Mouse (Mus musculus): ENCODE results near the gene Ipo11. TPM values are rescaled to one million over a fixed set of nuclear protein-coding genes. Genes with fewer than 3 reads are reported as not detected.
A peak's percentile ranks its signal among the peaks of the same experiment; 100 is the strongest.
"Not testable (repeated sequence)": the region's sequence is repeated elsewhere in the genome, so short reads cannot be mapped to it uniquely, and the experiment has no call there.

Ipo11 gene
- polyA plus RNA-seq, 1 experiment, result 24.5 TPM

GRCm38 (mm10) chr13:106945518-106945917 is 8.8 kb upstream of the Ipo11 start:
- no peak for TF ChIP-seq POLR2A (IDR thresholded peaks at IDR 0.05; ENCODE audit: borderline replicate concordance, control insufficient read depth, low read depth, low read length)
- TF ChIP-seq CTCF (IDR thresholded peaks at IDR 0.05; ENCODE audit: control insufficient read depth, insufficient read depth, low read length), result no peak
- WGBS, result 65% methylated on average over 9 of the region's 9 CpGs
- no peak overlapping the region for H3K4me3 ChIP-seq (replicated peaks; ENCODE audit: control insufficient read depth, low read depth, low read length)
- no peak overlapping the region for H3K27ac ChIP-seq (ENCODE audit: control insufficient read depth, insufficient read depth, low read depth, low read length, poor library complexity)
- peaks cover 2% of the 10 kb centered on the region; the same call in 1 of the 2 replicates for H3K4me1 ChIP-seq (ENCODE audit: control insufficient read depth, insufficient read depth, low read length)

- WGBS, result 86% methylated on average over 1 of the region's 1 CpGs
- H3K4me1 ChIP-seq (ENCODE audit: control insufficient read depth, insufficient read depth, low read length), result peaks cover 2% of the 10 kb centered on the region; the same call in 1 of the 2 replicates
- H3K27ac ChIP-seq (ENCODE audit: control insufficient read depth, insufficient read depth, low read depth, low read length, poor library complexity), result no peak overlapping the region
- no peak overlapping the region for H3K4me3 ChIP-seq (replicated peaks; ENCODE audit: control insufficient read depth, low read depth, low read length)
- TF ChIP-seq POLR2A (IDR thresholded peaks at IDR 0.05; ENCODE audit: borderline replicate concordance, control insufficient read depth, low read depth, low read length) (no peak), CTCF (IDR thresholded peaks at IDR 0.05; ENCODE audit: control insufficient read depth, insufficient read depth, low read length) (no peak)
Observed at GRCm38 (mm10) chr13:106942721-106943120, 6.0 kb upstream of the Ipo11 start.

DNA sequence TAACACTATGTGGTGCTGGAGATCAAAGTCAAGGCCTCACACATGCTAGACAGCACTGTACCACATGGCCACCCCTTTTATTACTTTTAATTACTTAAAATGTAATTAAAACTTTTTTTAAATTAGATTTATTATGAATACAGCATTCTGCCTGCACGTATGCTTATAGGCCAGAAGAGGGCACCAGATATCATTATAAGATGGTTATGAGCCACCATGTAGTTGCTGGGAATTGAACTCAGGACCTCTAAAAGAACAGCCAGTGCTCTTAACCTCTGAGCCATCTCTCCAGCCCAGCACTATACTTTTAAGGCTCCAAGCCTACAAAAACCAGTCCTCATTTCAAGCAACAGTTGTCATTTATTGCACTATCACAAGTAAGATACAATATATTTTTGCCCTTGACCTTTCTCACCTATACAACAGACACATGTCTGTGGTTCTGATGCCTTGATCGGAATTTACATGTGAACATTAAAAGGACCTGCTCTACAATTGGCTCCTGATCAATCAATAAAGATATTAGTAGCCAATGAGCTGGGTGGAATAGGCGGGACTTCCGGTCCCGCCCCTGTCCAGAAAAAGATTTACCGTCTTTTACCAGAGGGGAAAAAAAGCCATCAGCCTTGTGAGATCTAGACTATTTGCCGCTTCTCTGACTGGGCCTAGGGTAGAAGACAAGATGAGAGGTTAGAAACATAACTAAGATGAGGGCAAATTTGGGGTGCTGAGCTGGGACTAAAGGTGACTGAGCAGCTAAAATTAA is 4.6 kb upstream of the Ipo11 start:
- H3K4me3 ChIP-seq (replicated peaks; ENCODE audit: control insufficient read depth, low read depth, low read length), result no peak overlapping the region
- 66% methylated on average over 7 of the region's 7 CpGs for WGBS
- H3K27ac ChIP-seq (ENCODE audit: control insufficient read depth, insufficient read depth, low read depth, low read length, poor library complexity), result no peak overlapping the region
- no peak for TF ChIP-seq POLR2A (IDR thresholded peaks at IDR 0.05; ENCODE audit: borderline replicate concordance, control insufficient read depth, low read depth, low read length)
- TF ChIP-seq CTCF (IDR thresholded peaks at IDR 0.05; ENCODE audit: control insufficient read depth, insufficient read depth, low read length), result no peak
- H3K4me1 ChIP-seq (ENCODE audit: control insufficient read depth, insufficient read depth, low read length), result no peaks in the 10 kb centered on the region; the same call in 1 of the 2 replicates

- Histone ChIP-seq H3K4me3 (replicated peaks; ENCODE audit: control insufficient read depth, low read depth, low read length) (peak overlapping the region; percentile 97), H3K4me1 (ENCODE audit: control insufficient read depth, insufficient read depth, low read length) (no peaks in the 10 kb centered on the region; the same call in 1 of the 2 replicates), H3K27ac (ENCODE audit: control insufficient read depth, insufficient read depth, low read depth, low read length, poor library complexity) (no peak overlapping the region)
- TF ChIP-seq CTCF (IDR thresholded peaks at IDR 0.05; ENCODE audit: control insufficient read depth, insufficient read depth, low read length) (no peak), POLR2A (IDR thresholded peaks at IDR 0.05; ENCODE audit: borderline replicate concordance, control insufficient read depth, low read depth, low read length) (no peak)
- WGBS, result 27% methylated on average over 7 of the region's 7 CpGs
Observed at GRCm38 (mm10) chr13:106937138-106937472, 347 bp upstream of the Ipo11 start.

GRCm38 (mm10) chr13:106935871-106936255 is 895 bp downstream of the Ipo11 start:
- TF ChIP-seq POLR2A (IDR thresholded peaks at IDR 0.05; ENCODE audit: borderline replicate concordance, control insufficient read depth, low read depth, low read length), result no peak
- TF ChIP-seq CTCF (IDR thresholded peaks at IDR 0.05; ENCODE audit: control insufficient read depth, insufficient read depth, low read length), result no peak
- WGBS, result 3% methylated on average over 9 of the region's 9 CpGs
- Histone ChIP-seq H3K27ac (ENCODE audit: control insufficient read depth, insufficient read depth, low read depth, low read length, poor library complexity) (no peak overlapping the region; the same call in 1 of the 2 replicates), H3K4me1 (ENCODE audit: control insufficient read depth, insufficient read depth, low read length) (no peaks in the 10 kb centered on the region; the same call in 1 of the 2 replicates), H3K4me3 (replicated peaks; ENCODE audit: control insufficient read depth, low read depth, low read length) (peak overlapping the region; percentile 97)

- Histone ChIP-seq H3K4me1 (ENCODE audit: control insufficient read depth, insufficient read depth, low read length) (no peaks in the 10 kb centered on the region), H3K27ac (ENCODE audit: control insufficient read depth, insufficient read depth, low read depth, low read length, poor library complexity) (no peak overlapping the region), H3K4me3 (replicated peaks; ENCODE audit: control insufficient read depth, low read depth, low read length) (no peak overlapping the region)
- no peak for TF ChIP-seq CTCF (IDR thresholded peaks at IDR 0.05; ENCODE audit: control insufficient read depth, insufficient read depth, low read length)
- no peak for TF ChIP-seq POLR2A (IDR thresholded peaks at IDR 0.05; ENCODE audit: borderline replicate concordance, control insufficient read depth, low read depth, low read length)
- whole genome bisulfite sequencing, result 74% methylated on average over 2 of the region's 2 CpGs
Observed at GRCm38 (mm10) chr13:106929201-106929600, 7.6 kb downstream of the Ipo11 start.

DNA sequence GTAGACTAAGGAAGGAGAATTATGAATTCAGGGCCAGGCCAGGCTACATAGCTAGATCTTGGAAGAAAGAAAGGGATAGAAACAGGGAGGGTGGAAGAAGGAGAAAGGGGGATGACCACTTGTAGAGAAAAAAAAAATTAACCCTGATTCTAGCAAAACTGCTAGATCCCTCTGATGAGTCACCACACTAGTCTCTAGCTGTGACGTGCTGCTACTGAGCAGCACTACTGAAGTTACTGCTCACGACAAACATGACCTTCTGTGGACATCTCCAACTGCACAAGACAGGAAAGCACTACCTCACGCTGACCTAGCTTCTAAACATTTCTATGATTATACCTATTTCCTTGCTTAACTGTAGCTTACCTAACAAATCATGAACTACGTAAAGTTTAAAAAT is 8.5 kb downstream of the Ipo11 start:
- H3K4me3 ChIP-seq (replicated peaks; ENCODE audit: control insufficient read depth, low read depth, low read length), result no peak overlapping the region
- WGBS, result 82% methylated on average over 4 of the region's 4 CpGs
- no peaks in the 10 kb centered on the region for H3K4me1 ChIP-seq (ENCODE audit: control insufficient read depth, insufficient read depth, low read length)
- H3K27ac ChIP-seq (ENCODE audit: control insufficient read depth, insufficient read depth, low read depth, low read length, poor library complexity), result no peak overlapping the region
- TF ChIP-seq POLR2A (IDR thresholded peaks at IDR 0.05; ENCODE audit: borderline replicate concordance, control insufficient read depth, low read depth, low read length) (no peak), CTCF (IDR thresholded peaks at IDR 0.05; ENCODE audit: control insufficient read depth, insufficient read depth, low read length) (no peak)

GRCm38 (mm10) chr13:106925921-106926320 is 10.8 kb downstream of the Ipo11 start:
- WGBS, result 91% methylated on average over 3 of the region's 3 CpGs
- H3K4me3 ChIP-seq (replicated peaks; ENCODE audit: control insufficient read depth, low read depth, low read length); H3K4me1 ChIP-seq (ENCODE audit: control insufficient read depth, insufficient read depth, low read length); H3K27ac ChIP-seq (ENCODE audit: control insufficient read depth, insufficient read depth, low read depth, low read length, poor library complexity): not testable (repeated sequence)
